Mouse (Mus musculus): Measurements from ENCODE around the gene Gm43738.

- TF ChIP-seq EP300 (IDR thresholded peaks at IDR 0.05; ENCODE audit: low read depth) = no peak
- no peak for TF ChIP-seq CTCF (IDR thresholded peaks at IDR 0.05; ENCODE audit: low read depth)
Measured at GRCm38 (mm10) chr3:89108146-89108545, 7.2 kb upstream of the Gm43738 start.

Measured in heart, postnatal 0 days (tissue).